Mouse (Mus musculus) spleen, adult 2 months (tissue): Measurements from ENCODE around the gene Gm28043. TPM values are rescaled to one million over a fixed set of nuclear protein-coding genes. Genes with fewer than 3 reads are reported as not detected.

Source experiments
- DNase-seq, 2 experiments: peaks; one replicate each; pipeline versions ENCODE4 v3.0.0 to v3.0.0-alpha.2; 2012 to 2021; ENCODE audit warnings: low spot score in 2 of 2, low read depth in 1 of 2
- H3K27ac ChIP-seq: fragments of 200-500 bp; 2 replicates; pipeline ENCODE4 v1.5.1; 2012; ENCODE audit warnings: low read length, inconsistent platforms; ENCODE audit not compliant: insufficient read depth
- H3K27me3 ChIP-seq: fragments of 200-500 bp; 2 replicates; pipeline ENCODE4 v1.6.1; 2012; ENCODE audit warnings: mild to moderate bottlenecking, moderate library complexity, low read length, inconsistent platforms; ENCODE audit not compliant: control insufficient read depth, insufficient read depth
- H3K36me3 ChIP-seq: fragments of 200-500 bp; 2 replicates; pipeline ENCODE4 v1.6.1; 2012; ENCODE audit warnings: mild to moderate bottlenecking, low read length, inconsistent platforms; ENCODE audit not compliant: control insufficient read depth, insufficient read depth
- H3K4me1 ChIP-seq: fragments of 200-500 bp; 2 replicates; pipeline ENCODE4 v1.6.1; 2011; ENCODE audit warnings: inconsistent platforms; ENCODE audit not compliant: control insufficient read depth, insufficient read depth, insufficient read length
- H3K4me3 ChIP-seq: fragments of 200-500 bp; 2 replicates; pipeline ENCODE4 v1.5.1; 2011; ENCODE audit warnings: mild to moderate bottlenecking, inconsistent platforms; ENCODE audit not compliant: insufficient read depth, insufficient read length; ENCODE audit errors: extremely low read depth
- CTCF ChIP-seq: fragments of 200-500 bp; IDR thresholded peaks from 2 replicates; pipeline ENCODE4 v1.5.1; 2011; ENCODE audit warnings: mild to moderate bottlenecking, inconsistent platforms; ENCODE audit not compliant: insufficient read depth, insufficient read length, insufficient replicate concordance; ENCODE audit errors: extremely low read depth
- POLR2A ChIP-seq: fragments of 200-500 bp; IDR thresholded peaks from 2 replicates; pipeline ENCODE4 v1.6.1; 2011; ENCODE audit warnings: low read depth, low read length, inconsistent platforms
- WGBS: fragments of 180-500 bp; shearing (Covaris S2); methylation state at CpG from one replicate; pipeline ENCODE4 v1.1.7; 2018; 5-methylcytosine and 5-hydroxymethylcytosine counted together
- polyA plus RNA-seq: library from polyadenylated mRNA; depleted of rRNA; stranded (reverse); fragments of >200 nt; gene quantifications from 2 replicates; pipeline ENCODE4 v1.2.3, GENCODE M21; 2012; rRNA removed

Gene Gm28043
- polyA plus RNA-seq: 1.3 TPM in 2 replicates

DNA sequence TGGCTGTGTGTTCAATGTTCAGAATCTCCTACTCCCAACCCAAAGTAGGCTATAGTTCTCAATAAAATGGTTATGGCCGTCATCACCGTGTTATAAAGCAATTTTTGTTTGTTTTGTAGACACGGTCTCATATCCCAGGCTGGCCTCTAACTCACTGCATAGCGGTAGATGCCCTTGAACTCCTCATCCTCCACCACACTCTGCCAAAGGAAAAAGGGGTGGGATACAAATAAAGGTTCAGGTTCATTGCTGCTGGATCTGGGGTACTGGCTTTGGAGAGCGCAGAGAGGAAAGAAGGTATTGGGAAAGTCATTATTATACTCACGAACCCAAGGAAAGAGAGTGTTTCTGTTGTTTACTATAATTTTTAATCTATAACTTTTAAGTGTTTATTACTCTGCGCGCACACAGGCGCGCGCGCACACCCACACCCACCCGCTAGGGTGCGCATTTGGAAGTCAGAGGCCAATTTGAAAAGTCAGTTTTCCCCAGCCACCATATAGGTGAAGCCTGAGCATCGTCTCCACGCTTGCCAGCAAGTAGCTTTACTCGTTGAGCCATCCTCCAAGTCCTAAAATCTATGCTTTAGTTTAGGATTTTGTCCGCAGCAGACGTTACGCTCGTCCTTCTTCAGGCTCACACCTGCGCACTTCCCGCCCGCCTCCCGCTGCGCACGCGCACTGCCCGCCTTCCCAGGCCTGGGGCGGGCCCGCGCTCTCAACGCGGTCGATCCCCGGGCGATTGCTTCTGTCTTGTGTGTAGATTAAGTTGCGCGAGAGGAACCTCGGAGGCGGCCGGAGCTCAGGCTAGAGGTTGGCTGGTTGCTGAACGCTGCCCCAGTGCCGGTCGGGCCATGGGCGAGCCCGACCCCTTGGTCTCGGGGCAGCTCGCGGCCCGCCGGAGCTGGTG is at the start of gene Gm28043, which contains the start of gene Rnf8:
Gm28043 (plus strand) TSS at position 762 of the 909 bp plus-strand sequence.
Rnf8 (plus strand) TSS at position 676 of the 909 bp plus-strand sequence.
- 2% methylated on average over 52 of the region's 52 CpGs for WGBS
- peak within 1 kb of the TSS; percentile 88 for H3K27ac ChIP-seq
- peak; percentile 63; the same call in 1 of the 2 replicates for TF ChIP-seq CTCF
- TF ChIP-seq POLR2A: no peak
- H3K36me3 ChIP-seq: no peaks in the 10 kb centered on the region
- no peaks in the 10 kb centered on the region for H3K27me3 ChIP-seq
- H3K4me3 ChIP-seq: peak within 1 kb of the TSS; percentile 80
- peak; percentile 90 to 95 for DNase-seq
- peaks cover 11% of the 10 kb centered on the region; the same call in 1 of the 2 replicates for H3K4me1 ChIP-seq

DNA sequence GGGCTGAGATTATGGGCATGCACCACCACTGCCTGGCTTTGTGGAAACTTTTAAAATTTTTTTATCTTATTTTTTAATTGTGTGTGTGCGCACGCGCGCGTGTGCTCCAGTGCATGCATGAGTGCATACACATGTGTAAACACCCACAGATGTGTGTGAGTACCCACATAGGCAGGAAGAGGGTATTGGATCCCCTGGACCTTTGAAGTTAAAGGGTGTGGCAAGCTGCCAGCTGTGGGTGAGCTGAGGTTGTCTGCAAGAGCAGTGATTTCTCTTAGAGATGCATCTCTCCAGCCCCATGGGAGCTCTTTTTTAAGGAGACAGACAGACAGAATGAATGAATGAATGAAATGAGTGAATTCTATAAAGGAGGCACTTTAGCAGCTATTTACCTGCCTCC is 49.2 kb upstream of the Gm28043 start:
- no peak overlapping the region for H3K27ac ChIP-seq
- H3K4me1 ChIP-seq: no peaks in the 10 kb centered on the region
- no peak for TF ChIP-seq POLR2A
- TF ChIP-seq CTCF: no peak
- H3K4me3 ChIP-seq: no peak overlapping the region
- no peaks in the 10 kb centered on the region for H3K27me3 ChIP-seq
- peaks cover 20% of the 10 kb centered on the region for H3K36me3 ChIP-seq
- 88% methylated on average over 5 of the region's 5 CpGs for WGBS
- no peak for DNase-seq

DNA sequence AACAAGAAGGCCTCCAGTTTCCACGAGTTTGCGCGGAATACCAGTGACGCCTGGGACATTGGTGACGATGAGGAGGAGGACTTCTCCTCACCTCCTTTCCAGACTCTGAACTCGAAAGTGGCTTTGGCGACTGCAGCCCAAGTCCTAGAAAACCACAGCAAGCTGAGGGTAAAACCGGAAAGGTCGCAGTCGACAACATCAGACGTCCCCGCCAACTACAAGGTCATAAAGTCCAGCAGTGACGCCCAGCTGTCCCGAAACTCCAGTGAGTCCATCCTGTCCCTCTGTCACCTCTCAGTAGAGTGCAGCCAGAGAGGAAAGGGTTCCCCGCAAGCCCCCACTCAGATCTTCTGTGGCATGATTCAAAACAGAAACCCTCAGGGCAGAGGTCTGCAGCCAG is 46.2 kb upstream of the Gm28043 start:
- Histone ChIP-seq H3K4me1 (no peaks in the 10 kb centered on the region), H3K27ac (no peak overlapping the region), H3K36me3 (peaks cover 42% of the 10 kb centered on the region), H3K4me3 (no peak overlapping the region), H3K27me3 (no peaks in the 10 kb centered on the region)
- WGBS: 92% methylated on average over 15 of the region's 15 CpGs
- no peak for DNase-seq
- TF ChIP-seq CTCF (no peak), POLR2A (no peak)

DNA sequence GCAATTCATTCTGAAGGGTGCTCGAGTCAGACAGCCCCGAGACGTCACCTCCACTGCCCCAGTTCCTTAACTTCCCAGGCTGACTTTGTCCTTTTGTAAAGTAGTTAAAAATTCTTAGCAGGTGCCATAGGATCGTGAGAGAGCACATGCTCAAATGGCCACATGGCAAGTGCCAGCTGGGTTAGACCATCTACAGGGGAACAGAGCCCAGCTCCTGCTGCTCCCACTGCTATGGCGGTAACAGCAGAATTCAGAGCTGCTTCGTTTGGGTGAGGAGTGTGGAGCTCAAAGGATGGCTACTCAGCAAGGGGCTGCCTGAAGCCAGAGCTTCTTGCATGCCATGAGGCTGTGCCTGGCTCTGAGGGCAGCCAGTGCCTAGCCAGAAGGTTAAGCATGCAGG is 44.8 kb upstream of the Gm28043 start:
- Histone ChIP-seq H3K27me3 (no peaks in the 10 kb centered on the region), H3K36me3 (peaks cover 42% of the 10 kb centered on the region), H3K27ac (no peak overlapping the region), H3K4me1 (no peaks in the 10 kb centered on the region), H3K4me3 (no peak overlapping the region)
- no peak for TF ChIP-seq CTCF
- TF ChIP-seq POLR2A: no peak
- no peak for DNase-seq
- WGBS: 86% methylated on average over 6 of the region's 6 CpGs

- TF ChIP-seq CTCF (no peak), POLR2A (no peak)
- Histone ChIP-seq H3K27ac (no peak overlapping the region), H3K4me1 (peaks cover 4% of the 10 kb centered on the region; the same call in 1 of the 2 replicates), H3K4me3 (no peak overlapping the region), H3K36me3 (peaks cover 28% of the 10 kb centered on the region), H3K27me3 (no peaks in the 10 kb centered on the region)
- no peak for DNase-seq
- 89% methylated on average over 4 of the region's 4 CpGs for WGBS
Measured at GRCm38 (mm10) chr17:29579579-29580126, 35.0 kb upstream of the Gm28043 start.

DNA sequence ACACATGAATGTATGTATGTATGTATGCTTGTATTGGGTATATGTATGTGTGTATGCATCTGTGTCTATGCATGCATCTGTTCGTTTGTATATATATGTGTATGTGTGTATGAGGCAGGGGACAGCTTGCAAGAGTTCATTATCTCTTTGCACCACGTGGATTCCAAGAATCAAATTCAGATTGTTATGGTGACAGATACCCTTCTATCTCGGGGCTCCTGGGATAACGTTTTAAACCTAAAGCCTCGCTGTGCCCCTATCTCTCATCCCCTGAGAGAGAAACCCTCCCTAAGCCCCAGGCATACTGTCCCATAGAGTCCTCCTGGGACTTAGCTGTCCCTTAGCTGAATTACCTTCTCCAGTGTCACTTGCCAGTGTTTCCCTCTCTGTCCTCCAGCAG is 31.1 kb upstream of the Gm28043 start:
- no peaks in the 10 kb centered on the region for H3K27me3 ChIP-seq
- H3K36me3 ChIP-seq: peaks cover 14% of the 10 kb centered on the region
- H3K27ac ChIP-seq: no peak overlapping the region
- TF ChIP-seq CTCF (no peak), POLR2A (no peak)
- 79% methylated on average over 5 of the region's 5 CpGs for WGBS
- peaks cover 14% of the 10 kb centered on the region; the same call in 1 of the 2 replicates for H3K4me1 ChIP-seq
- DNase-seq: no peak
- no peak overlapping the region for H3K4me3 ChIP-seq
